Mouse (Mus musculus) stomach, embryonic 14.5 days (tissue): ENCODE measurements around the gene Nufip1. TPM values are rescaled to one million over a fixed set of nuclear protein-coding genes. Genes with fewer than 3 reads are reported as not detected.

Source experiments
- ATAC-seq: fragments of 200-750 bp; cut with Nextera tagmentation; 2 replicates; pipeline ENCODE4 v1.8.0; 2017; ENCODE audit warnings: low read depth, moderate TSS enrichment; ENCODE audit not compliant: insufficient number of reproducible peaks, insufficient read depth, low FRiP score
- H3K27ac ChIP-seq: fragments of 300-500 bp; sonication (generic); 2 replicates; pipeline ENCODE4 v1.5.1; 2014; ENCODE audit warnings: mild to moderate bottlenecking, low read length, moderate library complexity, mixed read lengths
- H3K27me3 ChIP-seq: fragments of 300-500 bp; sonication (generic); 2 replicates; pipeline ENCODE4 v1.6.1; 2014; ENCODE audit warnings: low read length, control low read depth, mixed read lengths; ENCODE audit not compliant: control insufficient read depth, insufficient read depth
- H3K36me3 ChIP-seq: fragments of 300-500 bp; sonication (generic); 2 replicates; pipeline ENCODE4 v1.6.1; 2014; ENCODE audit warnings: mild to moderate bottlenecking, control low read depth, low read length, moderate library complexity, mixed read lengths; ENCODE audit not compliant: control insufficient read depth, insufficient read depth
- H3K4me1 ChIP-seq: fragments of 300-500 bp; sonication (generic); 2 replicates; pipeline ENCODE4 v1.6.1; 2014; ENCODE audit warnings: low read length, control low read depth, mixed read lengths; ENCODE audit not compliant: control insufficient read depth, insufficient read depth
- H3K4me2 ChIP-seq: fragments of 300-500 bp; sonication (generic); replicated peaks from 2 replicates; pipeline ENCODE4 v1.6.1; 2014; ENCODE audit warnings: low read depth, low read length, control low read depth
- H3K4me3 ChIP-seq: fragments of 300-500 bp; sonication (generic); 2 replicates; pipeline ENCODE4 v1.5.1; 2014; ENCODE audit warnings: low read depth, low read length, control low read depth
- H3K9ac ChIP-seq: fragments of 300-500 bp; sonication (generic); replicated peaks from 2 replicates; pipeline ENCODE4 v1.6.1; 2014; ENCODE audit warnings: low read depth, mild to moderate bottlenecking, control low read depth, low read length, moderate library complexity, mixed read lengths
- H3K9me3 ChIP-seq: fragments of 300-500 bp; sonication (generic); 2 replicates; pipeline ENCODE4 v1.6.1; 2016; ENCODE audit warnings: low read depth, low read length, control low read depth; ENCODE audit not compliant: control insufficient read depth
- WGBS: fragments of 180-500 bp; shearing (Covaris S2); extraction: QIAGEN DNeasy Blood & Tissue Kit; methylation state at CpG from one replicate; pipeline ENCODE4 v1.1.7; 2014; 5-methylcytosine and 5-hydroxymethylcytosine counted together
- polyA plus RNA-seq: library from polyadenylated mRNA; unstranded; fragments of >200 nt; fragmentation: Nextera tagmentation; extraction: Ambion mirVana; gene quantifications from 2 replicates; pipeline ENCODE4 v1.2.1, GENCODE M21; 2014

The Nufip1 gene
- polyA plus RNA-seq, 1 experiment from 2014 or later, result 13.6 TPM

DNA sequence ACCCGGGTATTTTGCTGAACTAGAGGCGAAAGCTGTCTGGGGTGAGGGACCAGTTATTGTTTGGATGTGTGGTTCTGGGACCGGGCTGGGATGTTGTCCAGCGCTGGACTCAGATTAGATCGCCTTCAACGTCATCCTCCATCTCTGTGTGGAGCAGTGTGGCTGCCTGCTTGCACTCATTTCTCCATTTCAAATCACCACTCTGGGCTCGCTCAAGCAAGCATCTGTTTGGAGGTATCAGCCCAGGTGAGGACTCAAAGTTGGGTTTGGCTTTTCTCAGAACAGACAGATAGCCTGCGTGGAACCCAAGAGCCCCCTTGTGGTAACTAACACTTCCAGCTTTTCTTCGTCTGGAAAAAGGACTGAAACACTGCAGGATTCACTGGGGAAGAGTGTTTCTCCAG is 33.6 kb upstream of the Nufip1 start:
- no peak for ATAC-seq
- WGBS, result 54% methylated on average over 9 of the region's 9 CpGs
- H3K4me1 ChIP-seq, result no peaks in the 10 kb centered on the region
- H3K4me3 ChIP-seq, result no peak overlapping the region
- no peaks in the 10 kb centered on the region for H3K9me3 ChIP-seq
- H3K9ac ChIP-seq, result no peak overlapping the region
- H3K27ac ChIP-seq, result no peak overlapping the region
- no peak overlapping the region for H3K4me2 ChIP-seq
- no peaks in the 10 kb centered on the region for H3K36me3 ChIP-seq
- H3K27me3 ChIP-seq, result no peaks in the 10 kb centered on the region

DNA sequence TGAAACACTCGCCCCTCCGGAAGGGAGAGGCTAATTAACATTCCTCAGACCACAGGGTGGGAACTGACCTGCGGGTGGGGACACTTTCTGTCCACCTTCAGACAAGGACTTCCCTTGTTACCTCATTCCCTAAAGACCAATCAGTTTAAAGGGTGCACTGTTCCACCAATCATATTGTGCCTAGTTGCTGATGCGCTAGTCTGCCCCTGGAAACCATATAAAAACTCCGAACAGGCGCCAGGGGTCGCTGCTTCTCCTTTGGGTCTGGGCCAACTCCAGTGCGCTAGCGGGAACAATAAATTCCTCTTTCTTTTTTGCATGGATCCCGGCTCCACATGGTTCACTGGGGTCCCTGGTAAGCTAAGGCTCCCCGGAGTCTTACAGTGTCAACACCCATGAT is 29.2 kb upstream of the Nufip1 start:
- Histone ChIP-seq H3K9me3 (no peaks in the 10 kb centered on the region), H3K27me3 (no peaks in the 10 kb centered on the region), H3K36me3 (no peaks in the 10 kb centered on the region), H3K4me2 (no peak overlapping the region), H3K4me3 (no peak overlapping the region), H3K9ac (no peak overlapping the region), H3K27ac (no peak overlapping the region), H3K4me1 (no peaks in the 10 kb centered on the region)
- 68% methylated on average over 11 of the region's 11 CpGs for WGBS
- ATAC-seq, result no peak

DNA sequence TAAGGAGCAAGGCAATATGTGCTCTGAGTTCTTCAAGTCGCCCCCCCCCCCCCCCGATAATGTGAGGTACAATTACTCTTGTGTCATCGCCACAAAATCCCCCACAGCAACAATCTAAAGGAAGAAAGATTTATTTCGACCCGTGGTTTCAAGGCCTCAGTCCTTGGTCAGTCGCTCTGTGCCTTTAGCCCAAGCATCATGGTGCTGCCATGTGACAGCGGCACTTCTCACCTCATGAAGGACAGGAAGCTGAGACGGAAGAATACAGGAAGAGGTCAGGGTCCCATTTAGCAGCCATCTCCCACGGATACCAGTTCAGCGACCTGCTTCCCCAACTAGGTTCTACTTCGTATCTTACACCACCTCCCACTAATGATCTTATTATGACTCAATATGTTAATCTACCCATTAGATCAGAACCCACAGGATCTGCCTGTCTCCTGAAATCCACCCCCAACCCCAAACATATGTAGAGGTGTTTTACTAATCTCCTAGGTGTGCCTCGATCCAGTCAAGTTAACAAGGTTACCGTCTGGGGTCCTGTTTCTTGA is 28.5 kb upstream of the Nufip1 start:
- H3K9ac ChIP-seq, result no peak overlapping the region
- no peak for ATAC-seq
- no peaks in the 10 kb centered on the region for H3K36me3 ChIP-seq
- no peaks in the 10 kb centered on the region for H3K9me3 ChIP-seq
- H3K4me3 ChIP-seq, result no peak overlapping the region
- H3K27me3 ChIP-seq, result no peaks in the 10 kb centered on the region
- 88% methylated on average over 13 of the region's 13 CpGs for WGBS
- H3K4me1 ChIP-seq, result no peaks in the 10 kb centered on the region
- H3K27ac ChIP-seq, result no peak overlapping the region
- H3K4me2 ChIP-seq, result no peak overlapping the region

DNA sequence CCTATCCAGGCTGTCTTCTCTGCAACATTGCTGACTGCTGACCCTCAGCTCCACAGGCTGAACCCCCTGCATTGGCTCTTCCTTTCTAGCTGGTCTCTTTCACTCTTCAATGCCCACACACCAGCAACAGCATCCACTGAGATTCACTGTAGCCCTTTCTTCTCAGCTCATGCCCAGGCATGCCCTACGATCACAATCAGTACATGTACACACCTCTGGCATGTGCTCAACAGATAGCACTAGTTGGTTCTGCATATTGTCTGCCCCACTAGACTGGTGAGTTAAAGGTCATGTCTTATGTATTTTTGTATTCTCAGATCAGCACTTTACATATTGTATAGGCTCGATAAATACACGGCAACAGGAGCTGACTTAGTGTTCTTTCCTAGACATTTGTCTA is 26.5 kb upstream of the Nufip1 start:
- H3K4me2 ChIP-seq, result no peak overlapping the region
- no peaks in the 10 kb centered on the region for H3K4me1 ChIP-seq
- no peak overlapping the region for H3K9ac ChIP-seq
- 67% methylated on average over 3 of the region's 3 CpGs for WGBS
- ATAC-seq, result no peak
- no peaks in the 10 kb centered on the region for H3K27me3 ChIP-seq
- H3K4me3 ChIP-seq, result no peak overlapping the region
- no peaks in the 10 kb centered on the region for H3K9me3 ChIP-seq
- H3K27ac ChIP-seq, result no peak overlapping the region
- no peaks in the 10 kb centered on the region for H3K36me3 ChIP-seq

DNA sequence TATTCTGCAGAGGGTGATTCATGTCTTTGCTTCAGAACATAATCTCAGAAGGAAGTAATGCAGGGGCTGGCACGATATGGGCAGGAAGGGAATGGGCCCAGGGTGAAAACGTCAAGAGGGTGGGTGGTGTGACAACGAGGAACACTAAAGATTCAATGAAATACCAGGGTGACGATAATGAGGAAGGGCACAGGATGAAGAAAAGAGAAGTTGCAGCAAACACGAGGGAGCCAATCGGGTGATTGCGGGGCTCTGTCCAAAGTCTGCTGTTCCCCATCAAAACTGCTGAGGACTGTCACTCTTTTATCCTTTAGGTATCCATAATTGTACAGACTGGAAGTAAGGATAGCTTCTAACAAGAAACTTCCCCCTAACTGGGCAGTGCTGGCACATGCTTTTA is 13.4 kb upstream of the Nufip1 start:
- Histone ChIP-seq H3K9ac (no peak overlapping the region), H3K4me2 (no peak overlapping the region), H3K4me1 (no peaks in the 10 kb centered on the region), H3K9me3 (no peaks in the 10 kb centered on the region), H3K27ac (no peak overlapping the region), H3K36me3 (peaks cover 18% of the 10 kb centered on the region; the same call in 1 of the 2 replicates), H3K4me3 (no peak overlapping the region), H3K27me3 (no peaks in the 10 kb centered on the region)
- no peak for ATAC-seq
- 94% methylated on average over 7 of the region's 7 CpGs for WGBS

DNA sequence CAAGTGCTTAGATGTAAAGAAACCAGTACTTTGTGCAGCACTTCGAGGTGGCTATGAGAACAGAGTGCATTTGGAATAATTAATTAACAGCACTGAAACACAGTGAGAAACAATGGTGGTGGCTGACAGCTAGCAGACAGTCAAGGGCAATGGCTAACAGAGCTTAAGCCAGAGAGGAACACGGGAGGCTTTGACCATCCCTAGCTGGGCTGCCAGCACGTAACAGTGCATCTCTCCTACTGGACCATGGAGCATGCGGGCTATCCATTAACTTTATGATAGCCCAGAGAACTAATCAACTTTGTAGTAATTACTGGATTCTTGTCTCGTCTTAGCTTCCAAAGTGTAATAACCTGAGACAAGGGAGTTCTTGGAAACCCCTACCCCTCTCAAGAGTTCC is 12.9 kb upstream of the Nufip1 start:
- no peak for ATAC-seq

DNA sequence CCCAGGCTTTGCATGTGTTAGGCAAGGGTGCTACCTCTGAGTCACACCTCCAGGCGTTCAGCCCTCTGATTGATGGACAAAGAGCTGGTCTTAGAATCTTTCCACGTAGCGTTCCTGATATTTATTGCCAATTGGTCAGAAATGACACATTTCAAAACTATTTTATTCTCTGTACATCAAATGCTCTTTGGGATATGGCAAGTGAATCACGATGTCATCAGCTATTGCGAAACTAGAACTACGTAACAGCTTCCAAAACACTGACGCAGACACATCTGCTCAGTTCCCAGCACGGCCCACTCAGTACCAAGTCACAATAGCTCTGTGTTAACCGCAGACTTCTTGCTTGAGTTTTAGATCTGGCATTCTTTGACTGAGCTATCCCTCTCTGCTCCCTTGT is 11.1 kb upstream of the Nufip1 start:
- no peak for ATAC-seq
- no peaks in the 10 kb centered on the region for H3K27me3 ChIP-seq
- no peaks in the 10 kb centered on the region for H3K4me1 ChIP-seq
- no peak overlapping the region for H3K27ac ChIP-seq
- no peak overlapping the region for H3K4me2 ChIP-seq
- H3K4me3 ChIP-seq, result no peak overlapping the region
- peaks cover 18% of the 10 kb centered on the region; the same call in 1 of the 2 replicates for H3K36me3 ChIP-seq
- no peak overlapping the region for H3K9ac ChIP-seq
- no peaks in the 10 kb centered on the region for H3K9me3 ChIP-seq
- WGBS, result 91% methylated on average over 9 of the region's 9 CpGs

More for the DNA sequence above, 12.9 kb upstream of the Nufip1 start:
- 93% methylated on average over 5 of the region's 5 CpGs for WGBS
- H3K4me3 ChIP-seq, result no peak overlapping the region
- no peaks in the 10 kb centered on the region for H3K4me1 ChIP-seq
- no peak overlapping the region for H3K9ac ChIP-seq
- no peak overlapping the region for H3K4me2 ChIP-seq
- no peak overlapping the region for H3K27ac ChIP-seq
- H3K9me3 ChIP-seq, result no peaks in the 10 kb centered on the region
- no peaks in the 10 kb centered on the region for H3K27me3 ChIP-seq
- H3K36me3 ChIP-seq, result peaks cover 18% of the 10 kb centered on the region; the same call in 1 of the 2 replicates

DNA sequence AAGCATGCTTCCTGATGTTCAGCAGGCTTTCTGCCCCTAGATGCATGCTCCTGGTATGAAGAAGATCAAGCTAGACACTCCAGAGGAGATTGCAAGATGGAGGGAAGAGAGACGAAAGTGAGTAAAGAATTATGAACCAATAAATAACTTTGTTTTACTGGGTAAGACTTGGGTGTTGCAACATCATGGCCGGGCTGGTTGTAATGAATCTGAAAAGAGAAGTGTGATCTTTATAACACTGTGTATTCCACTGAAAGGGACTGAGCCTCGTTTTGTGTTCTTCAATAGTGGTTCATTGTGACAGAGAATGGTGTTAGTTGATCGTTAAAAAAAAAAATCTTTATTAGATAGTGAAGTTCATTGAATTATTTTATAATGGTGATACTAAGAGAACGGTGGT is 5.1 kb downstream of the Nufip1 start:
- no peaks in the 10 kb centered on the region for H3K27me3 ChIP-seq
- peaks cover 43% of the 10 kb centered on the region; the same call in 1 of the 2 replicates for H3K36me3 ChIP-seq
- peaks cover 5% of the 10 kb centered on the region; the same call in 1 of the 2 replicates for H3K4me1 ChIP-seq
- H3K9me3 ChIP-seq, result no peaks in the 10 kb centered on the region
- H3K9ac ChIP-seq, result no peak overlapping the region
- no peak overlapping the region for H3K4me2 ChIP-seq
- H3K27ac ChIP-seq, result no peak overlapping the region
- no peak overlapping the region for H3K4me3 ChIP-seq
- ATAC-seq, result no peak
- WGBS, result 92% methylated on average over 5 of the region's 5 CpGs

DNA sequence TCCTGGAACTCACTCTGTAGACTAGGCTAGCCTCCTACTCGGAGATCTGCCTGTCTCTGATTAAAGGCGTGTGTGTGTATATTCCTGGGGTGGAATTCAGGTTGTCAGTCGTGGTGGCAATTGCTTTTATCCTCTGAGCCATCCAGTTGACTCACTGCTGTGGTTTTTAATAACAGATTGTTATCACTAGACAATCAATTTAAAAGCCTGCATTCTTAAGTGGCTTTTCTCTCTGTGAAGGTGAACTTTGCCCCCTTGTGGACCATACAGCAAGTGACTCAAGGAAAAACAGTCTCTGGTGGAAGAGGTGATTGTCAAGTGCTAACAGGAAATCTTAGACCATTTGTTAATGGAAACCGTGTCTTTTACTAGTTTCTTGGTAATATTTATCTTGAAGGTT is 8.3 kb downstream of the Nufip1 start:
- 62% methylated on average over 4 of the region's 4 CpGs for WGBS
- no peaks in the 10 kb centered on the region for H3K27me3 ChIP-seq
- no peak overlapping the region for H3K4me3 ChIP-seq
- ATAC-seq, result no peak
- no peaks in the 10 kb centered on the region for H3K9me3 ChIP-seq
- H3K36me3 ChIP-seq, result peaks cover 45% of the 10 kb centered on the region; the same call in 1 of the 2 replicates
- no peak overlapping the region for H3K27ac ChIP-seq
- H3K4me2 ChIP-seq, result no peak overlapping the region
- H3K9ac ChIP-seq, result no peak overlapping the region
- H3K4me1 ChIP-seq, result no peaks in the 10 kb centered on the region
